Mouse (Mus musculus) thymus, adult 2 months (tissue): ENCODE measurements around the gene Rgs6.

Experiments used
- CTCF ChIP-seq: fragments of 200-500 bp; IDR thresholded peaks from 2 replicates; pipeline ENCODE4 v1.5.1; 2012; ENCODE audit warnings: mild to moderate bottlenecking, control low read depth, low read length, moderate library complexity, borderline replicate concordance; ENCODE audit not compliant: control insufficient read depth, poor library complexity, insufficient read depth; ENCODE audit errors: extremely low read depth
- POLR2A ChIP-seq: fragments of 200-500 bp; IDR thresholded peaks from 2 replicates; pipeline ENCODE4 v1.6.1; 2012; ENCODE audit warnings: mild to moderate bottlenecking, low read length, control low read depth, moderate library complexity; ENCODE audit not compliant: control insufficient read depth, poor library complexity, insufficient read depth; ENCODE audit errors: extremely low read depth

- TF ChIP-seq POLR2A (no peak), CTCF (no peak)
These were observed 159.0 kb downstream of the Rgs6 start for GRCm38 (mm10) chr12:82747099-82747498.
